Mouse (Mus musculus) ES-E14 (cell line): ENCODE results near the gene Apof.

Experiments
- CHD2 ChIP-seq: IDR thresholded peaks from 2 replicates; pipeline ENCODE4 v1.6.1; 2014; ENCODE audit warnings: mild to moderate bottlenecking, low read depth, low read length, inconsistent platforms
- ZC3H11A ChIP-seq: IDR thresholded peaks from 2 replicates; pipeline ENCODE4 v1.6.1; 2012; ENCODE audit warnings: low read depth, mild to moderate bottlenecking, inconsistent platforms, low read length, borderline replicate concordance
- ZNF384 ChIP-seq: IDR thresholded peaks from 2 replicates; pipeline ENCODE4 v1.6.1; 2012; ENCODE audit warnings: low read depth, low read length, inconsistent platforms

DNA sequence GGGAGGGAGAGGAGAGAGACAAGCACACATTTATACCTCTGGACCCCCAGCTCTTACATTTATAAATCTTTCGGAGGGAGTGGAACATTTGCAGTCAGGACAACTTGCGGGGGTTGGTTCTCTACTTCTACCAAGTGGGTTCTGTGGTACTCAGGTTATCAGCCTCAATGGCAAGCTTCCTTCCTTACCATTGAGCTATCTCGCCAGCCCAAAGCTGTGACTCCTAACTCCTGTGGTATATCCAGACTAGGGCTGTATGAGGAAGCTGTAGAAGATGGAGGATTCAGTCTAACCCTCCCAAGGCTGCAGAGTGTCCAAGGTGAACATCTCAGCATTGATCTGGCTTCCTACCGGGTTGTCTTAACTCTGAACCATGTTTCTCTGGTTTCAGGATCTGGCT, 29.3 kb upstream of the Apof start:
- TF ChIP-seq ZNF384: no peak
- no peak for TF ChIP-seq ZC3H11A
- no peak for TF ChIP-seq CHD2
